Mouse (Mus musculus): ENCODE data around the gene Sgpp2. TPM values are rescaled to one million over a fixed set of nuclear protein-coding genes. Genes with fewer than 3 reads are reported as not detected.
A peak's percentile ranks its signal among the peaks of the same experiment; 100 is the strongest.

The Sgpp2 gene
- 1.0 and 1.6 TPM in 2 replicates for polyA plus RNA-seq (2015; fragmentation: Nextera tagmentation; extraction: Ambion mirVana)

DNA sequence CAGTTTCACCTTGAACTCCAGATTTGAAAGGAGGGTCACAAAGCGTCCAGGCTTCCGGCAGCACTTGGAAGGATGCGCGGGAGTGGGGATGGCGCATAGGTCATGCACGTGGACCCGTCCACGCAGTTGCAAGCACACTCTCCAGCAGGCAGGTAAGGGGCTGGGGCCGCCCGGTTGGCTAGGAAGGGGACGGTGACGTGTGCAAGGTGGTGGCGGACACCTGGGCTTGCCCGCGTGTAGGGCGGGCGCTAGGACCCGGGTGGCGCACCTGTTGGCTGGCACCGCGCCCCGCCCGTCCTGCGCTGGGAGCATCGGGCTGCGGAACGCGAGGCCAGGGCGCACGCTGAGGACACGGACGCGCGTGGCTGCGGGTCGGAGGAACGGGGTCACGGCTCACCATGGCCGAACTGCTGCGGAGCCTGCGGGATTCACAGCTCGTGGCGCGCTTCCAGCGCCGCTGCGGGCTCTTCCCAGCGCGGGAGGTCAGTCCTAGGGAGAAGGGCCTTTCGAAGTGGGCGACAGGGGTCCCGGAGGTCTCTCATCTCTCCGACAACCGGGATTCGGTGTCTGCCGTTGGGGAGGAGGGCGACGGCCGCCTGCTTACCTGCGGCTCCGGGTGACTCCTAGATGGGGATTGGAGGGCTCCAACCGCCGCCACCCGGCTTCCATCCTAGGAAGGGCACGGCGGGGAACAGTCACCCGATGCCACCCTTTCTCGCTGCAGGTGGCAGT is at the start of gene Sgpp2:
TSS of gene Sgpp2 (plus strand) at position 325 of the 732 bp plus-strand sequence.
- Histone ChIP-seq H3K4me2 (ENCODE audit: low read length) (peak within 1 kb of the TSS; percentile 100), H3K27ac (ENCODE audit: low read length) (no peak within 1 kb of the TSS), H3K9ac (ENCODE audit: low read depth, low read length) (peak within 1 kb of the TSS; percentile 63), H3K36me3 (ENCODE audit: control insufficient read depth, insufficient read depth, low read length) (no peaks in the 10 kb centered on the region), H3K4me3 (ENCODE audit: low read depth, low read length) (peak within 1 kb of the TSS; percentile 74), H3K27me3 (ENCODE audit: control insufficient read depth, insufficient read depth, low read depth, low read length) (peaks cover 7% of the 10 kb centered on the region), H3K4me1 (ENCODE audit: control insufficient read depth, insufficient read depth, low read length) (peaks cover 23% of the 10 kb centered on the region), H3K9me3 (replicated peaks; ENCODE audit: control insufficient read depth, low read length, poor library complexity, severe bottlenecking) (no peaks in the 10 kb centered on the region)
- peak; percentile 69 for ATAC-seq
- under 1% methylated on average over 65 of the region's 68 CpGs for WGBS

DNA sequence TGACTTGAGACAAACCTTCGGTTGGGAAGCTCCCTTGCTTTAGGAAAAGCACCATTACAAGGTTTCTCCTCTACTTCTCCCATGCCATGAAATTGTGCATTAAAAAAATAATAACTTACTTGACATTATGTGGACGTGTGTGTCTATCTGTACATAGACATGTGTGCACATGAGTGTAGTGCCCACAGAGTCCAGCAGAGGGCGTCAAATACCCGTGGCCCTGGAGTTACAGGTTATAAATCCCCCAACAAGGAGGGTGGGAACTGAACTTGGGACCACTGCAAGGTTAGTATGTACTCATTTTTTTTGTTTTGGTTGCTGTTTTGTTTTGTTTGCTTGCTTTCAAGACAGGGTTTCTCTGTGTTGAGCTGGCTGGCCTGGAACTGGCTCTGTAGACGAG is 42.6 kb upstream of the Sgpp2 start:
- H3K4me1 ChIP-seq (ENCODE audit: control insufficient read depth, insufficient read depth, low read length) = no peaks in the 10 kb centered on the region
- no peak overlapping the region for H3K4me2 ChIP-seq (ENCODE audit: low read length)
- no peaks in the 10 kb centered on the region for H3K27me3 ChIP-seq (ENCODE audit: control insufficient read depth, insufficient read depth, low read depth, low read length)
- no peak overlapping the region for H3K9ac ChIP-seq (ENCODE audit: low read depth, low read length)
- ATAC-seq = no peak
- no peaks in the 10 kb centered on the region for H3K9me3 ChIP-seq (replicated peaks; ENCODE audit: control insufficient read depth, low read length, poor library complexity, severe bottlenecking)
- no peak overlapping the region for H3K4me3 ChIP-seq (ENCODE audit: low read depth, low read length)
- 65% methylated on average over 5 of the region's 5 CpGs for WGBS
- no peaks in the 10 kb centered on the region for H3K36me3 ChIP-seq (ENCODE audit: control insufficient read depth, insufficient read depth, low read length)
- H3K27ac ChIP-seq (ENCODE audit: low read length) = no peak overlapping the region

DNA sequence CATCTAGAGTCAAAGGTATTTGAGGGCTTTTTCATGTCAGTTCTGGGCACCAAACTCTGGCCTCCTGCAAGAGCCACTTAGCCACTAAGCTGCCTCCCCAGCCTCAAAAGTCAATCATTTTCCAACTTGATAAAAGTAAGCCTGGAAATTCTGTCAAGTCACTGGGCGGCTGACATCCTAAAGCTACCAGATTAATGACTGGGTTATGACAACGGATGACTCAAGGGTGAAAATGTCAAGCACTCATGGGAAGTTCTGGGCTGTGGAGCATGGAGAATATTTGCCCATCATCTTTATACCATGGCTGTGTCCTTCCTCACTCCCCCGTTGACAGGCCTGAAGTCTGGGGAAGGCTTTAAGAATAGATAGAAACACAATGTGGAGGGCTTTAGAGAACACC is 37.2 kb upstream of the Sgpp2 start:
- no peak overlapping the region for H3K4me3 ChIP-seq (ENCODE audit: low read depth, low read length)
- H3K4me2 ChIP-seq (ENCODE audit: low read length) = no peak overlapping the region
- WGBS = 81% methylated on average over 3 of the region's 3 CpGs
- no peaks in the 10 kb centered on the region for H3K4me1 ChIP-seq (ENCODE audit: control insufficient read depth, insufficient read depth, low read length)
- H3K9me3 ChIP-seq (replicated peaks; ENCODE audit: control insufficient read depth, low read length, poor library complexity, severe bottlenecking) = no peaks in the 10 kb centered on the region
- no peak overlapping the region for H3K9ac ChIP-seq (ENCODE audit: low read depth, low read length)
- H3K36me3 ChIP-seq (ENCODE audit: control insufficient read depth, insufficient read depth, low read length) = no peaks in the 10 kb centered on the region
- H3K27ac ChIP-seq (ENCODE audit: low read length) = no peak overlapping the region
- H3K27me3 ChIP-seq (ENCODE audit: control insufficient read depth, insufficient read depth, low read depth, low read length) = no peaks in the 10 kb centered on the region
- ATAC-seq = no peak

DNA sequence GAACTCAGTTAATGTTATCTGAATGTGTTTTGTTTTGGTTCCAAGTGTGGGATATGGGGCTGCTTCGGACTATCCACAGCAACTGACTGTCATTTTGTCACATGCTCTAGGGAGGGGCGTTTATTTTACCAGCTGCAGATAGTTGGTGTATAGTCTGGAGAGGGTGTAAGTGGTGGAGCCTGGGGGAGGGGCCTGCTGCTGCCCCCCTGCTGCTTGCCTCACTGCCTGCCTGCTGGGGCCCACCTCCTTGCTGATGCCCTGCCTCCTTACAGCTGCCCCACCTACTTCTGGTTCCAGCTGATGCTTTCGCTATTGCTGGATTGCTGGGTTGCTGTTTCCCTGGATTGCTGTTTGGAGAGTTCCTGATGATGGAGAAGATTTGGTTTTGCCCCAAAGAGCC is 31.0 kb upstream of the Sgpp2 start:
- H3K4me2 ChIP-seq (ENCODE audit: low read length) = no peak overlapping the region
- no peaks in the 10 kb centered on the region for H3K36me3 ChIP-seq (ENCODE audit: control insufficient read depth, insufficient read depth, low read length)
- 50% methylated on average over 3 of the region's 3 CpGs for WGBS
- no peak overlapping the region for H3K27ac ChIP-seq (ENCODE audit: low read length)
- no peak for ATAC-seq
- no peak overlapping the region for H3K4me3 ChIP-seq (ENCODE audit: low read depth, low read length)
- no peaks in the 10 kb centered on the region for H3K9me3 ChIP-seq (replicated peaks; ENCODE audit: control insufficient read depth, low read length, poor library complexity, severe bottlenecking)
- H3K4me1 ChIP-seq (ENCODE audit: control insufficient read depth, insufficient read depth, low read length) = no peaks in the 10 kb centered on the region
- no peak overlapping the region for H3K9ac ChIP-seq (ENCODE audit: low read depth, low read length)
- H3K27me3 ChIP-seq (ENCODE audit: control insufficient read depth, insufficient read depth, low read depth, low read length) = no peaks in the 10 kb centered on the region

DNA sequence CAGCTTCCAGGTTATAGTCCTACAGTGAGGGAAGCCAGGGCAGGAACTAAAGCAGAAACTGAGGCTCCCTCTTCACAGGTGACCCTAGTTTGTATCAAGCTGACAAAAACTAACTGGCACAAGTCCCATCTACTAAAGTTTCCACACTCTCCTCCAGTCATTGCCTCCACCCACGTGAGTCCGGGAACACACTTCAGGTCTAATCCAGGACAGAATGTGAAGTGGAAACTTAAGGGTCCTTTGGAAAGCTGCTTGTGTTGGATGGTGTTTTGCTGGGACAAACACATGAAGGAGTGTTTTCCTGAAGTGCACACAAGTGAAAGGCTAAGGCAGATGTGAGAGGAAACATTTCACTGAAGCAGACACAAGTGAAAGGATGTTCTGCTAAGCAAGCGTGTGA is 17.7 kb upstream of the Sgpp2 start:
- Histone ChIP-seq H3K36me3 (ENCODE audit: control insufficient read depth, insufficient read depth, low read length) (no peaks in the 10 kb centered on the region), H3K9me3 (replicated peaks; ENCODE audit: control insufficient read depth, low read length, poor library complexity, severe bottlenecking) (no peaks in the 10 kb centered on the region), H3K27me3 (ENCODE audit: control insufficient read depth, insufficient read depth, low read depth, low read length) (no peaks in the 10 kb centered on the region), H3K27ac (ENCODE audit: low read length) (no peak overlapping the region), H3K4me3 (ENCODE audit: low read depth, low read length) (no peak overlapping the region), H3K4me2 (ENCODE audit: low read length) (no peak overlapping the region), H3K9ac (ENCODE audit: low read depth, low read length) (no peak overlapping the region), H3K4me1 (ENCODE audit: control insufficient read depth, insufficient read depth, low read length) (no peaks in the 10 kb centered on the region)
- 81% methylated on average over 3 of the region's 3 CpGs for WGBS
- ATAC-seq = no peak

DNA sequence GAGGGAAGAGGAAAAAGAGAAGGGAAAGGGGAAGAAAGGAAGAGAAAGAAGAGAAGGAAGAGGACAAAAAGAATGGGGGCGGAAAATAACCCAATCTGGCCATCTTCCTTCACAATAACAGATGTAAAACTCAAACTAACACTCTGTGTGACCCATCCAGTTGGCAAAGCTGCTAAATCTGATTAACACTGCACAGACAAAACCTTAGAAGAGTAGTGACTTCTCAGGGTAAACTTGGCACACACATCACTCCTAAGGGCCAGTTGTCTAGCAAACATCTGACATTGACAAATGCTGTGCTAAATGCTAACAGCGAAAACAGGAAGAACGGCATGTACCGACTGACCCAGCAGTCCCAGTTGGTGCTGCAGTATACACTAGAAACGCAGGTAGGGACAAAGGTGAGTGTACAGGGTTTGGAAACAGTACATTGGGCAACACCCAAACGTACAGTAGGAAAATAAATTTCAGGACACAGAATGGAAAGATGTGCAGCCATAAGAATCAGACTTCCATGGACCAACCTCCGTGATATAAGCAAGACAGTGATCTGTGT is 10.4 kb upstream of the Sgpp2 start:
- no peak overlapping the region for H3K4me2 ChIP-seq (ENCODE audit: low read length)
- H3K27ac ChIP-seq (ENCODE audit: low read length) = no peak overlapping the region
- ATAC-seq = no peak
- WGBS = 90% methylated on average over 7 of the region's 7 CpGs
- no peaks in the 10 kb centered on the region for H3K36me3 ChIP-seq (ENCODE audit: control insufficient read depth, insufficient read depth, low read length)
- no peak overlapping the region for H3K4me3 ChIP-seq (ENCODE audit: low read depth, low read length)
- no peak overlapping the region for H3K9ac ChIP-seq (ENCODE audit: low read depth, low read length)
- no peaks in the 10 kb centered on the region for H3K27me3 ChIP-seq (ENCODE audit: control insufficient read depth, insufficient read depth, low read depth, low read length)
- no peaks in the 10 kb centered on the region for H3K4me1 ChIP-seq (ENCODE audit: control insufficient read depth, insufficient read depth, low read length)
- H3K9me3 ChIP-seq (replicated peaks; ENCODE audit: control insufficient read depth, low read length, poor library complexity, severe bottlenecking) = no peaks in the 10 kb centered on the region

DNA sequence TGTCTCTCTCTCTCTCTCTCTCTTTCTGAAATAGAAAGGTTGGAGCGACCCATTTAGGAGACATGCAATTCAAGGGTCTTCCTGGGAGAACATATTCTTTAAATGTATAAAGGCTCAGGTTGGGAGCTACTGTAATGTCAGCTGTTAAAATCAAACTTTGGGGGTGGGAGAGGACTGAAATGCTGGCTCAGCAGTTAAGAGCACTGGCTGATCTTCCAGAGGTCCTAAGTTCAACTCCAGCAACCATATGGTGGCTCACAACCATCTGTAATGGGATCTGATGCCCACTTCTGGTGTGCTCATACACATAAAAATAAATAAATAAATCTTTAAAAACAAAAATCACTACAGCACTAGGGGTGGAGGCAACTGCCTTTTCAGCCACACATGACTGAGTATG is 1.5 kb upstream of the Sgpp2 start:
- no peak overlapping the region for H3K4me3 ChIP-seq (ENCODE audit: low read depth, low read length)
- ATAC-seq = no peak
- H3K9me3 ChIP-seq (replicated peaks; ENCODE audit: control insufficient read depth, low read length, poor library complexity, severe bottlenecking) = no peaks in the 10 kb centered on the region
- H3K27ac ChIP-seq (ENCODE audit: low read length) = no peak overlapping the region
- H3K36me3 ChIP-seq (ENCODE audit: control insufficient read depth, insufficient read depth, low read length) = no peaks in the 10 kb centered on the region
- H3K4me1 ChIP-seq (ENCODE audit: control insufficient read depth, insufficient read depth, low read length) = peaks cover 23% of the 10 kb centered on the region
- H3K4me2 ChIP-seq (ENCODE audit: low read length) = no peak overlapping the region
- no peak overlapping the region for H3K9ac ChIP-seq (ENCODE audit: low read depth, low read length)
- peaks cover 7% of the 10 kb centered on the region for H3K27me3 ChIP-seq (ENCODE audit: control insufficient read depth, insufficient read depth, low read depth, low read length)
- 94% methylated on average over 1 of the region's 1 CpGs for WGBS

DNA sequence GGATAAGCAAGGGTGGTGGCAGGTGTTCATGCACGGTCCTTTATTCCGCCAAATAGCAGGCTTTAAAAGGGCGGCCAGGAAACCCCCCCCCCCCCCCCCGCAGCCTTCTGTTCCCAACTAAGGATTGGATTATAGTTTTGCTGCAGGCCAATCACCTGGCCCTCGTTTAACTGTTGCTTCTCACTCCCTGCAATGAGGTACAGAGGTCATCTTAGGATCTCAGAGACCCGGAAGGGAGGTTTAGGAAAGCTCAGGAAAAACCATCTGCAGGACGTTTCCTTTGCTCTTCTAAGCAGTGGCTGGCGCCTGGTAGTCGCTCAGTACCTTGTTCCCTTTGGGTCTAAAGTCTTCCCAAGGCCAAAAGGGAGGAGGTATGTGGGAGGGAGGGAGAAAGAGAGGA is 865 bp upstream of the Sgpp2 start:
- no peak overlapping the region for H3K4me2 ChIP-seq (ENCODE audit: low read length)
- ATAC-seq = no peak

DNA sequence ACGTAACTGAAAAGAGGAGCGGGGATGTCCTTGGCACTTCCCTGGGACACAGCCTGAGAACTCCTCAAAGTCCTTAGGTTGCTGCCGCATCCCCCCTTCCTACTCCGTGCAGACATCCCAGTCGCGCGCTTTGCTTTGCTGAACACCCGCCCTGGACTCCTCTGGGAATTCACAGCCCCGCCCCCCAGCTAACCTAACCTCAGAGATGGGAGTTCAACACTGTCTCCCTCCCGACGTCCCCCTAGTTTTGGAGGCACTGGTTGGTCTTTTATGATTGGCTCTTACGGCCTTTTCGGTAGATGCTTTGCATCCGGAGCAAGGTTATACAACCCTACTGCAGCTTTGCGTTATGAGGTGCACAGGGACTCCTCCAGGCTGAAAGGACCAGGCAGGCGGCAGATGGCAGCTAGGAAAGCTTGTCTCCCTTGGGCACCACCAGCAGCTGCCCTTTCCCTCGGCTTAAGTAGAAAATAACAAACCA is 756 bp downstream of the Sgpp2 start:
- Histone ChIP-seq H3K4me3 (ENCODE audit: low read depth, low read length) (peak overlapping the region; percentile 74), H3K27me3 (ENCODE audit: control insufficient read depth, insufficient read depth, low read depth, low read length) (peaks cover 7% of the 10 kb centered on the region), H3K9me3 (replicated peaks; ENCODE audit: control insufficient read depth, low read length, poor library complexity, severe bottlenecking) (no peaks in the 10 kb centered on the region), H3K4me2 (ENCODE audit: low read length) (peak overlapping the region; percentile 100), H3K9ac (ENCODE audit: low read depth, low read length) (no peak overlapping the region; the same call in 1 of the 2 replicates), H3K36me3 (ENCODE audit: control insufficient read depth, insufficient read depth, low read length) (no peaks in the 10 kb centered on the region), H3K4me1 (ENCODE audit: control insufficient read depth, insufficient read depth, low read length) (peaks cover 23% of the 10 kb centered on the region), H3K27ac (ENCODE audit: low read length) (no peak overlapping the region)
- ATAC-seq = peak; percentile 75; the same call in 1 of the 2 replicates
- under 1% methylated on average over 17 of the region's 17 CpGs for WGBS

More for the DNA sequence above, 865 bp upstream of the Sgpp2 start:
- WGBS = 6% methylated on average over 8 of the region's 9 CpGs
- Histone ChIP-seq H3K27ac (ENCODE audit: low read length) (no peak overlapping the region), H3K36me3 (ENCODE audit: control insufficient read depth, insufficient read depth, low read length) (no peaks in the 10 kb centered on the region), H3K9me3 (replicated peaks; ENCODE audit: control insufficient read depth, low read length, poor library complexity, severe bottlenecking) (no peaks in the 10 kb centered on the region), H3K9ac (ENCODE audit: low read depth, low read length) (no peak overlapping the region), H3K27me3 (ENCODE audit: control insufficient read depth, insufficient read depth, low read depth, low read length) (peaks cover 7% of the 10 kb centered on the region), H3K4me1 (ENCODE audit: control insufficient read depth, insufficient read depth, low read length) (peaks cover 23% of the 10 kb centered on the region), H3K4me3 (ENCODE audit: low read depth, low read length) (no peak overlapping the region)

All from midbrain, embryonic 16.5 days (tissue).